Mouse (Mus musculus) lung, postnatal 36 days (tissue): ENCODE results near the gene Klc1.

Experiments
- DNase-seq: peaks from one replicate; pipeline ENCODE4 v3.0.0; 2022; ENCODE audit warnings: mixed read lengths

Gene Klc1

DNA sequence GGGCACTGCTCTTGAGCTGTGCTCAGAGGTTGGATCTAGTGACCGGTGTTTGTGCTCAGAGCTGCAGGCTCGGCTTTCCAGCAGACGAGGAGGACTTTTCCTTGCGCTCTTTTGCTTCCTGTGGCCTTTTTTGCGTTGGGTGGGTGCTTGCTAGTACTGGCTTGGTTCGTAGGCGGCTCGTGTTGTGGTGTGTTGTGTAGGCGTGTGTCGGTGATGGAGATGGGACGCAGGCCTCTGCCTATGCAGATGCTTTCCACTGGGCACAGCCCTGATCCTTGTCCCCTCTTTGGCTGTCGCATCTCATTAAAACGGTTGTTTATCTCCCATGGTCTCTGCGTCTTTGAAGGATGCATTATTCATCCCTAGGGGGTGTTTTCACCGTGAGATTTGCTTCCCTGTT is 16.2 kb downstream of the Klc1 start:
- DNase-seq, result no peak

DNA sequence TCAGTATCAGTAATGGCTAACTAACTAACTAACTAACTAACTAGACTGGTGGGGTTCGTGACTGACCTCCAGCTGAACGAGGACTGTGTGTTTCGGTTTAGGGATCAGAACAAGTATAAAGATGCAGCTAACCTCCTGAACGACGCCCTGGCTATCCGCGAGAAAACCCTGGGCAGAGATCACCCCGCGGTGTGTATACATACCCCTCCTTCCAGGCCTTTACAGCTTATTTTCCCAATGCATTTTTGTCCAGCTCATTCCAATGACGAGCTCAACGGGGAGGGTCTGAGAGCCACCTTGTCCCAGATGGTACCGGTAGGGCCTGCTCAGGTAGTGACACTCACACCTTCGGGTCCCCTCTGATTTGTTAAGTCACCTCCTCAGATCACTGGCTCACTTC is 19.3 kb downstream of the Klc1 start:
- no peak for DNase-seq

DNA sequence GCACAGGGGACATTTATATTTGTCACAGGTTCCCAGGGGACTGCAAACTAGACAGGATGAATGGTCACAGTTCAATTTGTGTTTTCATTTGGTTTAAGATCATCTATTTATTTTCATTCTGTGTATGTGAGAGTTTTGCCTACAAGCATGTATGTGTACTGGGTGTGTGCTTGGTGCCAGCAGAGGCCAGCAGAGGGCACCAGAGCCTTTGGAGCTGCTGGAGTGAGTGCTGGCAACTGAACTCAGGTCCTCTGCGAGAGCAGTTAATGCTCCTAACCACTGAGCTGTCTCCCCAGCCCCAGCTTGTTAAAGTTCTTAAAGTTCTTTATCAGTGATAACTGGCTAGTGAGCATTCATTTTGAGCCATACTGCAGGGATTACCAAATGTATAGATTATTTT is 20.9 kb downstream of the Klc1 start:
- DNase-seq, result no peak

DNA sequence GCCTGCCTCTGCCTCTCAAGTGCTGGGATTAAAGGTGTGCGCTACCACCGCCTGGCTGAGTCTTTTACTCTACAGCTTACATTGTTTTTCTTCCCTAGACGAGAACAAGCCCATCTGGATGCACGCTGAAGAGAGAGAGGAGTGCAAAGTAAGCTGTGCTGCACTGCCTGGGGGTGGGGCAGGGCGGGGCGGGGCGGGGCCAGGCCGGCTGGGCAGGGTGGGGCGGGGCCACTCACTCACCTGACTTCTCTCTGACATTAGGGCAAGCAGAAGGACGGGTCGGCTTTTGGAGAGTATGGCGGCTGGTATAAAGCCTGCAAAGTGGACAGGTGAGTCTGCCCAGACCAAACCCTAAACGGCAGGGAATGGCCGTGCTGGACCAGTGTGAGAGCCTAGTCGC is 26.5 kb downstream of the Klc1 start:
- DNase-seq, result no peak

DNA sequence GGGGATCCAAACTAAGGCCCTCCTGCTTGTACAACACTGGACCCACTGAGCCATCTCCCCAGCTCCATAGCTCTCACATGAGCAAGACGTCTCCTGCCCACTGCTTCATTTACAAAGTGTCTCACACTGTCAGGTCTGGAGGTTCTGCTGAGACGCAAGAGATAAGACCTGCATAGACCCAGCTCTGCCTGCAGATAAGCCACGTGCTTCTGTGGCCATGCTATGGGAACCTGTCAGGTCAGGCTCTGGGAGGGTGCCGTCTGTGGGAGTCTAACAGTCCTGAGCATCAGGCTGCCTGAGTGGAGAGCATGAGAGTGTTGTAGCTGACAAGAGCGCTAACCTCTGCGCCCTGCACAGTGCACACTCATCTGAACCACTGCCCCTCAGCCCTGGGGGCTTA is 28.4 kb downstream of the Klc1 start:
- no peak for DNase-seq

DNA sequence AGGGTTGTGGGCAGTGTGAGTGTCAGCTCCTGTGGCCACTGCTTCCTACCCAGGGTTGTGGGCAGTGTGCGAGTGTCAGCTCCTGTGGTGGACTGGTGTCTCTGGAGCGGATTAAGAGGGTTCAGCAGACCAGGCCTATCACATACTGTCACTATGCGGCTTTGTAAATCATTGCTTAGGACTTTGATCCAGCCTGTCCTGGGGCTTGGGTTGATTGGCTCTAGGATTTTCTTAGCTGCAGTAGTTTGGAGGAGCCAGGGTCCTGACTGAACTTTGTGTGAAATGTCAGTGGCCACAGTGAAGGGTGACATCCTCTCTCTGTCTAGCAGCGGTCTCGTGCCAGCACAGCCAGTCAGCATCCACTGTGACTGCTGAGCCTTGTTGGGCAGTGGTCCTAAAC is 31.4 kb downstream of the Klc1 start:
- no peak for DNase-seq

DNA sequence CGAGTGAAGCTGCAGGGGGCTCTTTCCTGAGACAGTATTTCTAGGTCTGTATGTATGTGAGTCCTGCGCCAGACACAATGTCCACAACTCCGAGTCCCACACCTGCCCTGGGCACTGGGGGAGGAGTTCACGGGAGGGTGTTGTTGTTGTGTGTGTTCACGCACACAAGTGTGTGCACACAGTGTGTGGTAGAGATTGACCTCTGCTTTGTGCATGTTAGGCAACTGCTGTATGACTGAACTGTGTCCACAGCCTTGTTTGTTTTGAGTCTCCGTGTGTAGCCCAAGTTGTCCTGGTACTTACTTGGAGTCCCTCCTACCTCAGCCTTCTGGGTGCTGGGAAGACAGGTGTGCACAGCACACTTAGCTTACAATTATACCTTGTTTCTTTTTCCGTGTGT is 32.0 kb downstream of the Klc1 start:
- DNase-seq, result no peak

DNA sequence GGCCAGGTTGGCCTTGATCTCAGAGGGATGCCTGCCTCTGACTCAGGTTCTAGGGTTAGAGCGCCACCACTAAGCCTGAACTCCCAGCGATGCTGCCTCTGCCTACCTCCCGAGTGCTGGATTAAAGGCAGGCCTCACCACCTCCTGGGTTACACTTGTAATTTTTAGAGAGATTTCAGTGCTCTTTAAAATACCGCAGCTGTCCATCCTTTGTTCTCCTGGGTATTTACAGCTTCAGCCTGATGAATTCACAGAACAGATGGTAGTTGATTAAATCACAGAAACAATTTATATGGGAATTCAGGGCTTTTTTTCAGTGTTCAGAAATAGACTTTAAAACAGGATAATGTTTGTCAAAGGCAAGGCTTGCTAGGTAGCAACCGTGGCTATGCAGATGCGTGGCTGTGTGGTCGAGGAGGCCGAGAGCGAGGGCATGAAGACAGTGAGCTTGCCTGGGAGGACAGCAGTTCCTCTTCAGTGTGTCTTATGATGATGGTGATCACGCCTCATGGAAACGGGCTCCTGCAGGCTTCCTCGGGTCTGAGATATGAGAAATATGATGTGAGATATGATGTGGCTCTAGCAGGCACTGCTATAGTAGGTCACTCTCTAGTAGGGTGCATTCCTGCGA is 32.9 kb downstream of the Klc1 start:
- DNase-seq, result no peak

DNA sequence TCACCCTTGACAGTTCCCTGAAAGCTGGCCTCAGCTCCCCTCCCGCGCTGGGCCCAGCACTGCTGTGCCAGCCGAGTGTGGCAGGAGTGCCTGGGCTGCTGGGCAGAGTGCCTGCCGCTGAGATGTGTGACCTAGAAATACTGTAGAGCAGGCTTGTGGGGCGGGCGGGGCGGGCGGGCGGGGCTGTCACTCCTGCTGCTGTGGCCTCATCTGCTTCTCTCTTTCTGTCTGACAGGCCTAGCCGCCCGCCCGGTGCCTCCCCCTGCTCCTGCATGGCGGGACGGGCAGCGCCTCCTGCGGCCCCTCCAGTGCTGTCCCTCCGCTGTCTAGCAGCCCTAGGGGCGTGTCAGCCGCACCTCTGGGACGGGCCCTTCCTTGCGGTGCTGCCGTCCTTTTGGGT is 35.5 kb downstream of the Klc1 start:
- DNase-seq, result peak; percentile 32

DNA sequence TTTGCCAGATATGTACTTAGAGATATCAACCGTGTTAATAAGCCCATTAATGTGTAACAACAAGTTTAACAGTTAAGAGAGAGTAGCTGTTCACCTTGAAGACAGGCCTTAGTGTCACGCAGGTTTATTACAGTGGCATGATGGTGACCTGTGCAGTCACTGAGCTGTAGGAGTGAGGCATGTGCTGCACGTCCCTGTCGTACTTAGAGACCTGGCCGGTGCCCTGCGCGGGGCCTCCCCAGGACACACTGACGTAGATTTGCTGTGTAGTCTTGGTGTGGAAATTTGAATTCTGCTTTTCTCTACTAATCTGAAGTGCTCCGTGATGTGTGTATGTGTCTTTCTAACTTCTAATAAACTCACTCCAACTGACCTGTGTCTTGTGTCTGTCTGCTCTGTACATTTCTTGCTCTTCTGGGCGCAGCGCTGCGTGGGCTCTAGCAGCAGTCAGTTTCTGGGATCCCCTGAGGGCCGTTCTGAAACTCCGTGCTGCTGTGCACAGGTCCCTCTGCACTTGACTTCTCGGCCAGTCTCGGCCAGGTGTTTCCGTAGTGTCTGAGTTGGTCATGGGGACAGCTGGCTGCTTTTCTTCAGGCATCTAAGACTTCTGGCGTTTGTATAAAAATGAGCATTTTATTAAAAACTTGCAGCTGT is 36.0 kb downstream of the Klc1 start:
- no peak for DNase-seq

DNA sequence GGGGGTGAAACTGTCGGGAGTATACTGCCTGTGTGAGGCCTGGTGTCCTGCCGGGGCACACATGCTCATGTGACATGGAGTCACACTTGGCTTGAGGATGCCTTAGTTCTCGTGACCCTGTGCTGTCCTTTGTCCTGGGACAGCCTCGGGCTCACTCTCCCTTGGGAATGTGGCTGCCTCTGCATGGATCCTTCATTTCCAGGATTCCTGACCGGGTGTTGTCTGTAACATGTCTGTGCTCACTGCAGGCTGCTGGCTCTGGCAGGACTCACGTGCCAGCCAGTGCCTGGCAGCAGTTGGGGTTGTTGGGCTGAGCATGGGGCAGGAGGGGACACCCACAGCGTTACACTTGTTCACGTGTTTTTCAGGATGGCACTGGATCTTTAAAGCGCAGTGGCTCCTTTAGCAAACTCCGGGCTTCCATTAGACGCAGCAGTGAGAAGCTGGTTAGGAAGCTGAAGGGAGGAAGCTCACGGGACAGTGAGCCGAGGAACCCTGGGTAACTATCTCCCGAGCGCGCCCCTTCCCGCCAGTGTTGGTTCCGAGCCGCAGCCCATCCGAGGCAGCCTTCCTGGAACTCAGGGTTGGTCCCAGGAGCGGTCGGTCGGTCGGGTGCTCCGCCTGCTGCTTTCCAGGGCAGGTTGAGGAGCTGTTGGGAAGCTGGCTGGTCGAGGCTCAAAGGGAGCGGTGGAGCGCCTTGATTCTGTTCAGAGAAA is 36.7 kb downstream of the Klc1 start:
- DNase-seq, result peak; percentile 44

DNA sequence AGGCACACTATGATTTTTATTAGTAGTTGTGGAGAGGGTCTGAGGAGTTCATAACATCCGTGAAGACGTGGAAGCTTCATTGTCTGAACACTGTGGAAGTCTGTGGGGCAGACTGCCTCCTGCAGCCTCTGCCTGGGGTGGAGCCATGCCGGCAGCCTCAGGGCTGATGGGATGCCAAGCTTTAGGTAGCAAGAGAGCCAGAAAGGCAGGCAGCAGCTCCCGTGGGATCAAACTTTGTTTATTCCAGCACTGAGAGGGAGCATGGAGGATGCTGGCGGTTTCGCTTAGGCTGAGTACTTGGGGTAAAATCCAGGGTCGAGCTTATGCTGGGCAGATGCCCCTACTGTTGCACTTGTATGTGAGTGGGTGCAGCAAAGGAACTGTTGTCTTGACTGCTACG is 38.6 kb downstream of the Klc1 start:
- DNase-seq, result no peak

DNA sequence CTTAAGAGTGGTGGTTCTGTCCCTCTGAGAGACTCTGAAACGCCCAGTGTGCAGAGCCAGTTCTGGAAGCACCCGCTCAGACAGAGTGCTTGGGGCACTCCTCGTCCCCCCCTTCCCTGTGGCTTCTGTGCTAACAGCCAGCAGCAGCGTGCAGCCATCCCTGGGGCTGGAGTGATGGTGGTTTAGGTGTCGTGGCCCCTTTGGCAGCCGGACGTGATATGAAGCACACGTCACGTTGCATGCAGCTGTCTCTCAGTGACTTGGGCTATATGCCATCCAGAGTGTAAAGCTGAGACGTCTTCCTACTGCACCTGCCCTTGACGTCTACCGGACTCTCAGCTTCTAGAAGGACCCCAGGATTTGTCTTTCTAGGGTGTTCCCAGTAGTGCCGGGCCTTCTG is 39.8 kb downstream of the Klc1 start:
- no peak for DNase-seq

DNA sequence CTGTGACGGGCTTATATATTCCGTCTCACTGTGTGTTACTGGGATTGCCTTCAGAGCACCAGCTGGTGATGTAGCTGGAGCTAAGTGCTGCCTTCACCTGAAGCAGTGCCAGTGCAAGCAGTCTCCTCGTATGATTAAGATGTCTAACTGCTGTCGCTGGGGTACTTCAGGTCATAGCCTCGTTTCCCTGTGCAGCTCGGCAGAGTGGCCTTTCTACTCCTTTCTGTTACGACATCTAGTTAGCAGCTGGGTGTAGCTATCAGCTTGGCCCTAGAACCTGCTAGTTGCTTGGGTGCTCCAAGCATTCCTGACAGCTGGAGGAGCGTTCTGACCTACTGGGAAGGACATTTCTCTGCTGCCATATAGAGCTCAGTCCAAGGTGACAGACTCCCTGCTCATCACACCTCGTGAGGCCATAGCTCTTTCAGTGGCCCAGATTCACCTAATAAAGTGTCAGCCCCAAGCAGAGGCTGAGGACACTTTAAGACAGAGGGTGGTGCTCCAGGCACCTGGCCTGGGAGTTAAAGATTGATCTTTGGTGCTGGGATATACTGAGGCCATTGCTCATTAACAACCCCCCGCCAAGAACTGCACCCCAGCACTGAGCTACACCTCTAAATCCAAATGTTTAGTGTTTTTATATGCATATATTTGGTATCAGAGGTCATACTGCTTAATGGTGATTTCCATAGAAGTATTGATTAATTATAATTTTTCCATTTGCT is 42.0 kb downstream of the Klc1 start:
- peak; percentile 25 for DNase-seq

DNA sequence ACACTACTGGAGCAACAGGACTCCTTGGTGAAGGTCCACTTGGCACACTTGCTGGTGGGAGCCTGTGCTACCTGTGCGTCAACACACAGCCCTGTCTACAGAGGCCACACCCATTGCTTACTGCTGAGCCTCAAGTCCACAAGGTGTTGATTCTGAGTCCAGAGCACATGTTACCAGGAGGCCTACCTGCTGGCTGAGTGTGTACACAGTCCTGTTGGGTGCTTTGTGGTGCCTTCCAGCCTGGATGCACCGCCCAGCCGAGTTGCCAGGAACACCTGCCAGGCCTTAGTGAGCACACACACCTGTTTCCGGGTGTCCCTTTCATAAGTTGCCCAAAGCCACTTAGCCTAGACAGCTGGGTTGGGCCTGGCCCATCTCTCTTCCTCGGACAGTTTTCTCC is 44.9 kb downstream of the Klc1 start:
- DNase-seq, result peak; percentile 39

DNA sequence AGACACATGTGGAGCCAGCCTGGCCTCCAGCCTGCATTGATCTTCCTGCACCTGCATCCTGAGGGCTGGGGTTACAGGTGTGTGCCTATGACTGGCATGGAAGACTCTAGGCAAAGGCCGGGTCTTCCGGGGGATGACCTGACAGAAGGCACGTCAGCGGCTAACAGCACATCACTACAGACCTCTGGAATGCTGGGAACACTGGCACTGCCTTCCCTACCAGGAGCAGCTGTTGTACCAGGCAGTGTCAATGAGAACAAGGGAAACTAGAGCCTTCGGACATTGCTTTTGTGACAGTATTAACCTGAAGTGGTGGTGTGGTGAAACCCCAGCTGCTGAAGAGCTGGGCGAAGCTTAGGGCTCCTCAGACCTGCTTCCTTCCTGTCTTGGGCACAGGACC is 50.1 kb downstream of the Klc1 start:
- no peak for DNase-seq

DNA sequence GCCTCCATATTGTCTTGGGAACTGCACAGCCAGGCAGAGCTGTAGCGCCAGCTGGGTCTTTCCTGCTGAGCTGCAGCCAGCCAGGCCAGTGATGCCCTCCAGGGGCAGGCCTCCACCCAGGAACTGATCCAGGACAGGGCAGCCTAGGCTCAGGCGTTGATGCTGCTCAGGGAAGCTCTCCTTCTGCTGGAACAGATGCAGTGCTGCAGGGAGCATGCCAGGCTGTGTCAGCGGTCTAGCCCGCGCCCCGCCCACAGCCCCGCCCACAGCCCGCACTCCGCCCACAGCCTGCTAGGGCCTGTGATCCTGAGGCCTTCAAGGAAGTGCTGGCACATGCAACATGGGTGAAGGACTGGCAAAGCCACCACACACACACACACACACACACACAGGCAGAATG is 51.1 kb downstream of the Klc1 start:
- DNase-seq, result peak; percentile 84

DNA sequence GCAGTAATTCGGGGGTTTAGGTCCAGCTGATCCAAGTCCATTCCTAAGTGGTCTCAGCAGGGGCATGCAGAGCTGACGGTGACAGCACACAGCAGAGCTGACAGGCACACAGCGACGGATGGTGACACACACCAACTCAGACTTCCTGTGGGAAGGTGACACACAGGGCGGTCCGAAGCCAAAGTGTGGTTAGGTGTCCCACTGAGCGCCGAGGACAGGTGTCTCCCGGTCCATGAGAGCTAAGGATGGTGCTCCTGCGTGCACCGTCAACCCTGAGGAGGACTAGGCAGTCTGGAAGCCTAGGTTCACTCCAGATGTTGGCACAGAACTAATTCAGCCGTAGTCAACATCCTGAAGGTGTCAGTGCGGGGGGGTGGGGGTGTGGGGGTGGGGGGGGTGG is 53.4 kb downstream of the Klc1 start:
- DNase-seq, result no peak

DNA sequence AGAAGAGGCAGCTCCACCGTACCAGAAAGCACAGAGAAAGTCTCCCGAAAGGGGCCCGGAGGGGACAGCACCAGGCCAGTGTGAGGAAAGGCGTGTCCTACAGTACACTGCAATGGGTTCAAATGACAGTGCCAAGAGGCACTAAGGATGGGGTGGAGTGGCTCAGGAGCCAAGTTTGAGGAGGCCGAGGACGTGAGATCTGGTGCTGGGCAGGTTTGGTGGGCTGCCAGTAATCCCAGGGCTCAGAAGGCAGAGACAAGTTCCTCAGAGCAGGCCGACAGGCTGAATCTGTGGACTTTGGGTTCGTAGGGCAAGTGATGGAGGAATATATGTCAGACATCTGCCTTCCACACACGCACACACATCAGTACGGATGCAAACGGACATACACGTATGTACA is 54.0 kb downstream of the Klc1 start:
- DNase-seq, result no peak

DNA sequence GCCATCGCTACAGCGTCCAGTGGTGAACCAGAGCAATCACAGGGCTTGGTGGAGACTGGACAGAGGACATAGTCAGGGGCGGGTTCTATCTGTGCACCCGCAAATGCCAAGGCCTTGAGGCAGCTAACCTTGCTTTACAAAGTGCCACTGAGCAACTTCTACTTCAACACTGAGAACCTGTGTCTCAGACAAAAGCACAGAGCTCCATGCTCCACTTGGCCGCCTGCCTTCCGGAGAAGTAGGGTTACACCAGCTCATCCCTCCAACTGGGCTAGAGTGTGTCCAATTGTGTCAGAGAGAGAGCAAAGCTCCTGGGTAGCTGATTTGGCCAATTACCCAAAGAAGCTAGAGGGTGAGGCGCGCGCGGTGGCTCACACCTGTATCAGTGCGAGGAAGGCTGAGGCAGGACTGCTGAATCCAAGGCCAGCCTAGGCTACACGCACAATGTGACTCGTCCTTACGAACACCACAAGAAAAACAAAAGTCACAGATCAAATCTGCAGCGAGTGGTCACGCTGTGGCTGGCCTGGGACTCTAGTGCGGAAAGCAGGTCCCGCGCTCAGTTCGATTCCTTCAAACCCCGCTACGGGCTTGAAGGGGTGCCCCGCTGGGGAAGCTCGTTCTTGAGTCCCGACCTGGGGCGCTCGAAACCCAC is 54.6 kb downstream of the Klc1 start:
- peak; percentile 15 for DNase-seq

DNA sequence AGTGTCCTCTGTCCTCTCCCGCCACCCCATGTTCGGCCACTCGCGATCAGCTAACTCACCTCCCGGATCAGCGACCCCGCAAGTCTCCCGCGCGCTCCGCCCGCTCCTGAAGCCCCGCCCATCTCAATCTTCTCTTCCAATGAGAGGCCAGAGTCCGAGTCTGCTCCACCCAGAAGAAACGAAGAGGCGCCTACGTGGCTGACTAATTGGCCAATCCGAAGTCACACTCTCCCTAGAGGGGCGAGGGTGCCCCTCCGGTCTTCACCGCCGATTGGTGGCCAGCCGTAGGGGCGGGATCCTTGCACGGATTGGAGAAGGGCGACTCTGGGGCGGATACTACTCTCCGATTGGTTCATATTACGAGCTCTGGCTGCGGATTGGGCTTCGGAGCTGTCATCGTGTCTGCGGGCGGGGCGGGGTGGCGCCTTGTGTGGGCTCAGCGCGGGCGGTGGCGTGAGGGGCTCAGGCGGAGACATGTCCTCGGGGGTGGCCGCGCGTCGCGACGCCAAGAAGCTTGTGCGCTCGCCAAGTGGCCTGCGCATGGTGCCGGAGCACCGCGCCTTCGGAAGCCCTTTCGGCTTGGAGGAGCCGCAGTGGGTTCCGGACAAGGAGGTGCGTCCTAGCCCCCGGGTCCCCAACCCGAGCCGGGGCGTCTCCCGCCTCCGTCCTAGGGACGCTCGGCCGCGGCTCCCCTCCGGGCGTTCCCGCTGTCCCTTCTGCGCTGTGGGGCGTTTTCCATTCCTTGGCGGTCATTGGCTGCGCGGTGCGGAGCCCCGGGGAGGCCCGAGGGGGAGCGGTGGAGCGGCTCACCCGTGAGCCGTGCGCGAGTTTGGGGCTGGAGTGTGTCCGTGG is 55.3 kb downstream of the Klc1 start, which contains the start of the genes Xrcc3 and Zfyve21:
TSS of gene Xrcc3 (minus strand) at position 108 of the 852 bp plus-strand sequence.
TSS of gene Zfyve21 (plus strand) at position 405 of the 852 bp plus-strand sequence.
- peak; percentile 99 for DNase-seq
